Comparison of ENCODE assay signal across 22 mouse cellular contexts in genomic region chr12:69803196-69803595, GRCm38 (mm10). TPM values are rescaled to one million over a fixed set of nuclear protein-coding genes. Genes with fewer than 3 reads are reported as not detected.
DNase-seq lines count a peak whose midpoint lies in the region; ATAC-seq and TF ChIP-seq lines count a peak whose summit lies in the region.
"Had no signal": no experiment of that assay in that cellular context is flagged by ENCODE, and none has a peak within 500 bp of the region (broad histone marks: within the 10 kb centered on the region; RNA-seq: fewer than 3 reads in every experiment).

No protein-coding gene starts in this region.

- no peaks in the 10 kb centered on the region for H3K27me3 ChIP-seq in heart, adult 2 months (ENCODE audit: control insufficient read depth, insufficient read depth, low read length)
- no peaks in the 10 kb centered on the region for H3K27me3 ChIP-seq in heart, embryonic 10.5 days (ENCODE audit: insufficient read depth, poor library complexity, severe bottlenecking)
- no peaks in the 10 kb centered on the region for H3K27me3 ChIP-seq in midbrain, embryonic 11.5 days (ENCODE audit: control insufficient read depth, insufficient read depth, low read length)
- H3K27me3 ChIP-seq in midbrain, embryonic 14.5 days (ENCODE audit: control insufficient read depth, insufficient read depth, low read length) = no peaks in the 10 kb centered on the region
- H3K27me3 ChIP-seq: CH12.LX, Patski had no signal

- no peaks in the 10 kb centered on the region for H3K79me2 ChIP-seq in heart, adult 2 months (replicated peaks; ENCODE audit: control insufficient read depth, insufficient read depth, low read length)

- intact Hi-C loops in heart, adult 2 months (cut with DNase I) = no loop called here
- intact Hi-C loops in heart, postnatal 25 days (cut with DNase I) = loop anchor here (5.0 kb wide), 1 partner anchor 71 kb away; no protein-coding TSS in a partner anchor

- no peak overlapping the region for H3K4me3 ChIP-seq in heart, adult 2 months
- no peak overlapping the region for H3K4me3 ChIP-seq in heart, embryonic 10.5 days
- H3K4me3 ChIP-seq in midbrain, embryonic 11.5 days (ENCODE audit: low read depth, low read length) = no peak overlapping the region
- H3K4me3 ChIP-seq in midbrain, embryonic 14.5 days (replicated peaks; ENCODE audit: low read depth, low read length) = no peak overlapping the region

- no peak for ATAC-seq in midbrain, embryonic 11.5 days (ENCODE audit: low FRiP score)
- ATAC-seq in midbrain, embryonic 14.5 days (ENCODE audit: low FRiP score, low TSS enrichment) = no peak
- ATAC-seq: activated CD4-positive, CD25-positive, alpha-beta regulatory T cell, adult 4 months; CD4-positive, CD25-positive, alpha-beta regulatory T cell, adult 4 months; Patski had no signal

- DNase-seq in heart, adult 11 months = peak; percentile 76
- DNase-seq in heart, adult 2 months = no peak
- DNase-seq in heart, embryonic 10.5 days (ENCODE audit: low spot score) = peak; percentile 51
- no peak for DNase-seq in heart, postnatal 25 days (ENCODE audit: low spot score)
- DNase-seq in midbrain, embryonic 11.5 days (ENCODE audit: low spot score, missing footprints) = peak; percentile 68
- no peak for DNase-seq in midbrain, embryonic 14.5 days
- DNase-seq: adrenal gland, adult 2 months; adrenal gland, adult 8-10 months; adrenal gland, postnatal 10 days; adrenal gland, postnatal 14 days; adrenal gland, postnatal 25 days; adrenal gland, postnatal 36 days; B cell, adult 2 months; cerebellum, adult 11 months; cerebellum, adult 11-12 months; cerebellum, adult 18-20 months had no signal

- no peak for TF ChIP-seq EP300 in heart, adult 2 months (IDR thresholded peaks at IDR 0.05; ENCODE audit: insufficient read depth, low read depth, low read length)

- TF ChIP-seq CTCF in heart, adult 2 months (IDR thresholded peaks at IDR 0.05) = no peak

- no peak overlapping the region for H3K4me2 ChIP-seq in midbrain, embryonic 11.5 days
- no peak overlapping the region for H3K4me2 ChIP-seq in midbrain, embryonic 14.5 days (ENCODE audit: low read length)

- no peaks in the 10 kb centered on the region for H3K4me1 ChIP-seq in heart, adult 2 months (ENCODE audit: control insufficient read depth, insufficient read depth, low read length)
- peaks cover 12% of the 10 kb centered on the region for H3K4me1 ChIP-seq in heart, embryonic 10.5 days
- no peaks in the 10 kb centered on the region for H3K4me1 ChIP-seq in midbrain, embryonic 11.5 days (ENCODE audit: control insufficient read depth, insufficient read depth, low read length)
- no peaks in the 10 kb centered on the region for H3K4me1 ChIP-seq in midbrain, embryonic 14.5 days (ENCODE audit: control insufficient read depth, insufficient read depth, low read length)

- TF ChIP-seq POLR2A in heart, adult 2 months (IDR thresholded peaks at IDR 0.05; ENCODE audit: insufficient read depth, low read depth, low read length) = no peak

- H3K27ac ChIP-seq in heart, adult 2 months = no peak overlapping the region
- H3K27ac ChIP-seq in heart, embryonic 10.5 days = no peak overlapping the region
- H3K27ac ChIP-seq in midbrain, embryonic 11.5 days (ENCODE audit: low read depth, low read length) = no peak overlapping the region
- no peak overlapping the region for H3K27ac ChIP-seq in midbrain, embryonic 14.5 days (replicated peaks; ENCODE audit: low read depth, low read length)

- no peaks in the 10 kb centered on the region for H3K36me3 ChIP-seq in heart, adult 2 months (ENCODE audit: control insufficient read depth, insufficient read depth, low read length)
- H3K36me3 ChIP-seq in heart, embryonic 10.5 days = peaks cover 46% of the 10 kb centered on the region
- no peaks in the 10 kb centered on the region for H3K36me3 ChIP-seq in midbrain, embryonic 11.5 days (ENCODE audit: control insufficient read depth, insufficient read depth, low read length)
- peaks cover 48% of the 10 kb centered on the region for H3K36me3 ChIP-seq in midbrain, embryonic 14.5 days (ENCODE audit: control insufficient read depth, insufficient read depth, low read length)

- H3K9me3 ChIP-seq in heart, embryonic 10.5 days = no peaks in the 10 kb centered on the region
- no peaks in the 10 kb centered on the region for H3K9me3 ChIP-seq in midbrain, embryonic 11.5 days (ENCODE audit: control insufficient read depth, low read length)
- no peaks in the 10 kb centered on the region for H3K9me3 ChIP-seq in midbrain, embryonic 14.5 days (ENCODE audit: control insufficient read depth, low read length)
- H3K9me3 ChIP-seq: G1E had no signal

- 72% methylated on average over 6 of the region's 6 CpGs for WGBS in heart, adult 2 months
- 68% methylated on average over 6 of the region's 6 CpGs for WGBS in heart, embryonic 10.5 days
- 88% methylated on average over 5 of the region's 6 CpGs for WGBS in midbrain, embryonic 11.5 days
- WGBS in midbrain, embryonic 14.5 days = 92% methylated on average over 5 of the region's 6 CpGs

- no peak overlapping the region for H3K9ac ChIP-seq in heart, adult 2 months (ENCODE audit: low read depth, low read length)
- H3K9ac ChIP-seq in midbrain, embryonic 11.5 days (ENCODE audit: low read length) = no peak overlapping the region
- no peak overlapping the region for H3K9ac ChIP-seq in midbrain, embryonic 14.5 days (replicated peaks; ENCODE audit: low read length)

RNA-seq across cellular contexts. Expression of gene Cdkl1, which starts 12.1 kb away (rescaled TPM):
- total RNA-seq in heart, adult 2 months (2021) = 10 to 100 TPM in 1 of 2 experiments, 1 to 10 TPM in 1; 9.3 to 11.2 TPM
- 2.0 and 3.0 TPM in 2 replicates for polyA plus RNA-seq in heart, adult 2 months (2012; rRNA removed)
- polyA plus RNA-seq in heart, embryonic 10.5 days (2016; fragmentation: Nextera tagmentation; extraction: Ambion mirVana) = 3.6 and 5.9 TPM in 2 replicates
- total RNA-seq in heart, postnatal 25 days (2021) = 1 to 10 TPM; 4.9 to 5.9 TPM
- polyA plus RNA-seq in midbrain, embryonic 11.5 days (2014; fragmentation: Nextera tagmentation; extraction: Ambion mirVana) = 0.50 and 0.64 TPM in 2 replicates
- 7.1 and 11.4 TPM in 2 replicates for polyA plus RNA-seq in midbrain, embryonic 14.5 days (2014; fragmentation: Nextera tagmentation; extraction: Ambion mirVana)
- total RNA-seq: CH12.LX, G1E had no signal
- polyA plus RNA-seq: activated CD4-positive, CD25-positive, alpha-beta regulatory T cell, adult 4 months; C2C12; CD4-positive, CD25-positive, alpha-beta regulatory T cell, adult 4 months; G1E had no signal

Comparison
In these comparisons a context has a peak if more than half of its experiments do, and no peak if none do; other contexts are left out.
1. DNase-seq: peak in heart, adult 11 months (single experiment), heart, embryonic 10.5 days (single experiment) and midbrain, embryonic 11.5 days (single experiment); none in heart, adult 2 months (0 of 2), heart, postnatal 25 days (single experiment) and midbrain, embryonic 14.5 days (single experiment).